Mouse (Mus musculus): Measurements from ENCODE around the gene A830031A19Rik. TPM values are rescaled to one million over a fixed set of nuclear protein-coding genes. Genes with fewer than 3 reads are reported as not detected.
A peak's percentile ranks its signal among the peaks of the same experiment; 100 is the strongest.

The A830031A19Rik gene
- total and polyA plus RNA-seq, 3 experiments, result not detected

GRCm38 (mm10) chr11:24076821-24077730, 2.2 kb upstream of the A830031A19Rik start:
- Histone ChIP-seq H3K27ac (ENCODE audit: control insufficient read depth, low read depth, low read length) (peak overlapping the region; percentile 93), H3K4me1 (ENCODE audit: control insufficient read depth in 1 of 2, insufficient read depth in 2 of 2, low read length in 2 of 2) (no peaks in the 10 kb centered on the region)

GRCm38 (mm10) chr11:24076127-24076650, 1.3 kb upstream of the A830031A19Rik start:
- Histone ChIP-seq H3K9ac (ENCODE audit: control insufficient read depth, low read depth, low read length, poor library complexity, severe bottlenecking) (peak overlapping the region; percentile 94), H3K4me1 (ENCODE audit: control insufficient read depth in 1 of 2, insufficient read depth in 2 of 2, low read length in 2 of 2) (no peaks in the 10 kb centered on the region), H3K27ac (ENCODE audit: control insufficient read depth, low read depth, low read length) (peak overlapping the region; percentile 93), H3K79me2 (ENCODE audit: control insufficient read depth, insufficient read depth, low read length, poor library complexity) (peaks cover 54% of the 10 kb centered on the region), H3K36me3 (ENCODE audit: control insufficient read depth in 1 of 2, insufficient read depth in 2 of 2, low read length in 2 of 2) (peaks cover 0 to 8% of the 10 kb centered on the region in 2 experiments; a peak in 2 of 4 replicates), H3K9me3 (replicated peaks; ENCODE audit: insufficient read depth, low read length) (no peaks in the 10 kb centered on the region), H3K4me3 (ENCODE audit: control insufficient read depth in 1 of 2, insufficient read depth in 1 of 2, low read depth in 2 of 2, low read length in 2 of 2) (peak overlapping the region; percentile 77 to 82), H3K27me3 (ENCODE audit: control insufficient read depth in 1 of 2, insufficient read depth in 2 of 2, low read length in 2 of 2) (no peaks in the 10 kb centered on the region)
- peak; percentile 93 for DNase-seq (ENCODE audit: low read depth, low spot score)
- TF ChIP-seq POLR2AphosphoS5 (IDR thresholded peaks at IDR 0.05; ENCODE audit: borderline replicate concordance, low read depth, low read length), result no peak
- TF ChIP-seq HCFC1 (IDR thresholded peaks at IDR 0.05; ENCODE audit: low read depth, low read length), result 0 out of 2 replicates have a peak, but pooled peaks have one; percentile 4
- no peak for TF ChIP-seq ZKSCAN1 (IDR thresholded peaks at IDR 0.05; ENCODE audit: low read depth, low read length)
- peak; percentile 77 for TF ChIP-seq MAX (IDR thresholded peaks at IDR 0.05; ENCODE audit: low read length)
- peak; percentile 58; the same call in 1 of the 2 replicates for TF ChIP-seq E2F4 (IDR thresholded peaks at IDR 0.05; ENCODE audit: borderline replicate concordance, low read depth, low read length)
- peak; percentile 76; the same call in 1 of the 2 replicates for TF ChIP-seq ETS1 (IDR thresholded peaks at IDR 0.05; ENCODE audit: low read depth, low read length)
- TF ChIP-seq BHLHE40 (IDR thresholded peaks at IDR 0.05; ENCODE audit: borderline replicate concordance, low read depth, low read length), result peak; percentile 80; the same call in 1 of the 2 replicates
- TF ChIP-seq UBTF (IDR thresholded peaks at IDR 0.05; ENCODE audit: borderline replicate concordance, insufficient read depth, low read depth, low read length), result 0 out of 2 replicates have a peak, but pooled peaks have one; percentile 56
- TF ChIP-seq NRF1 (IDR thresholded peaks at IDR 0.05; ENCODE audit: insufficient read depth, low read depth, low read length, poor library complexity, severe bottlenecking), result peak; percentile 62
- TF ChIP-seq RAD21 (IDR thresholded peaks at IDR 0.05; ENCODE audit: low read depth, low read length), result peak; percentile 27
- no peak for TF ChIP-seq ZMIZ1 (IDR thresholded peaks at IDR 0.05; ENCODE audit: low read depth, low read length)
- peak; percentile 90 for TF ChIP-seq SIN3A (IDR thresholded peaks at IDR 0.05; ENCODE audit: low read length)
- peak; percentile 80; the same call in 1 of the 2 replicates for TF ChIP-seq MXI1 (IDR thresholded peaks at IDR 0.05; ENCODE audit: low read depth, low read length)
- peak in 2 of 3 experiments; percentile 6 to 41; a peak in 2 of 6 replicates for TF ChIP-seq CTCF (IDR thresholded peaks at IDR 0.05 in 2 of 3, conservative IDR thresholded peaks at IDR 0.05 in 1 of 3; ENCODE audit: control insufficient read depth in 1 of 3, insufficient read depth in 1 of 3, low read depth in 2 of 3, low read length in 3 of 3, poor library complexity in 1 of 3, severe bottlenecking in 1 of 3)
- TF ChIP-seq POLR2A (IDR thresholded peaks at IDR 0.05; ENCODE audit: control insufficient read depth in 1 of 2, insufficient read depth in 1 of 2, low read depth in 1 of 2, low read length in 2 of 2, poor library complexity in 1 of 2), result 0 out of 4 replicates have a peak, but pooled peaks of 1 of the 2 experiments have one; percentile 38
- no peak for TF ChIP-seq EP300 (IDR thresholded peaks at IDR 0.05; ENCODE audit: low read depth in 1 of 2, low read length in 2 of 2)
- peak; percentile 44; the same call in 1 of the 2 replicates for TF ChIP-seq TBP (IDR thresholded peaks at IDR 0.05; ENCODE audit: low read depth, low read length)

More at GRCm38 (mm10) chr11:24076821-24077730, 2.2 kb upstream of the A830031A19Rik start:
- Histone ChIP-seq H3K79me2 (ENCODE audit: control insufficient read depth, insufficient read depth, low read length, poor library complexity) (peaks cover 63% of the 10 kb centered on the region), H3K27me3 (ENCODE audit: control insufficient read depth in 1 of 2, insufficient read depth in 2 of 2, low read length in 2 of 2) (no peaks in the 10 kb centered on the region), H3K4me3 (ENCODE audit: control insufficient read depth in 1 of 2, insufficient read depth in 1 of 2, low read depth in 2 of 2, low read length in 2 of 2) (peak overlapping the region; percentile 77 to 82), H3K9ac (ENCODE audit: control insufficient read depth, low read depth, low read length, poor library complexity, severe bottlenecking) (peak overlapping the region; percentile 94), H3K9me3 (replicated peaks; ENCODE audit: insufficient read depth, low read length) (no peaks in the 10 kb centered on the region), H3K36me3 (ENCODE audit: control insufficient read depth in 1 of 2, insufficient read depth in 2 of 2, low read length in 2 of 2) (peaks cover 0 to 8% of the 10 kb centered on the region in 2 experiments; a peak in 2 of 4 replicates)
- TF ChIP-seq TBP (IDR thresholded peaks at IDR 0.05; ENCODE audit: low read depth, low read length) (peak; percentile 74), EP300 (IDR thresholded peaks at IDR 0.05; ENCODE audit: low read depth in 1 of 2, low read length in 2 of 2) (0 out of 4 replicates have a peak, but pooled peaks of 1 of the 2 experiments have one; percentile 4), MAZ (IDR thresholded peaks at IDR 0.05; ENCODE audit: low read depth, low read length) (peak; percentile 74; the same call in 1 of the 2 replicates), E2F4 (IDR thresholded peaks at IDR 0.05; ENCODE audit: borderline replicate concordance, low read depth, low read length) (no peak), NRF1 (IDR thresholded peaks at IDR 0.05; ENCODE audit: insufficient read depth, low read depth, low read length, poor library complexity, severe bottlenecking) (no peak), MYC (IDR thresholded peaks at IDR 0.05; ENCODE audit: low read depth, low read length) (no peak), SIN3A (IDR thresholded peaks at IDR 0.05; ENCODE audit: low read length) (peak; percentile 51), UBTF (IDR thresholded peaks at IDR 0.05; ENCODE audit: borderline replicate concordance, insufficient read depth, low read depth, low read length) (peak; percentile 95), ZC3H11A (IDR thresholded peaks at IDR 0.05; ENCODE audit: low read depth, low read length) (no peak), ETS1 (IDR thresholded peaks at IDR 0.05; ENCODE audit: low read depth, low read length) (no peak; the same call in 1 of the 2 replicates), CHD2 (IDR thresholded peaks at IDR 0.05; ENCODE audit: low read length) (no peak), CTCF (IDR thresholded peaks at IDR 0.05 in 2 of 3, conservative IDR thresholded peaks at IDR 0.05 in 1 of 3; ENCODE audit: control insufficient read depth in 1 of 3, insufficient read depth in 1 of 3, low read depth in 2 of 3, low read length in 3 of 3, poor library complexity in 1 of 3, severe bottlenecking in 1 of 3) (peak in 2 of 3 experiments; percentile 4 to 16; a peak in 2 of 6 replicates), USF2 (IDR thresholded peaks at IDR 0.05; ENCODE audit: borderline replicate concordance in 1 of 2, insufficient read depth in 1 of 2, low read depth in 1 of 2, low read length in 2 of 2) (no peak), MXI1 (IDR thresholded peaks at IDR 0.05; ENCODE audit: low read depth, low read length) (peak; percentile 81), HCFC1 (IDR thresholded peaks at IDR 0.05; ENCODE audit: low read depth, low read length) (0 out of 2 replicates have a peak, but pooled peaks have one; percentile 46), RCOR1 (IDR thresholded peaks at IDR 0.05; ENCODE audit: low read depth, low read length) (no peak), POLR2A (IDR thresholded peaks at IDR 0.05; ENCODE audit: control insufficient read depth in 1 of 2, insufficient read depth in 1 of 2, low read depth in 1 of 2, low read length in 2 of 2, poor library complexity in 1 of 2) (peak; percentile 53 to 56; a peak in 2 of 4 replicates), TCF12 (IDR thresholded peaks at IDR 0.05; ENCODE audit: low read depth, low read length) (0 out of 2 replicates have a peak, but pooled peaks have one; percentile 5), NELFE (IDR thresholded peaks at IDR 0.05; ENCODE audit: low read depth, low read length) (peak; percentile 36), JUND (IDR thresholded peaks at IDR 0.05; ENCODE audit: low read depth, low read length) (no peak), MAX (IDR thresholded peaks at IDR 0.05; ENCODE audit: low read length) (0 out of 2 replicates have a peak, but pooled peaks have one; percentile 48), ZNF384 (IDR thresholded peaks at IDR 0.05; ENCODE audit: low read depth, low read length) (peak; percentile 35; the same call in 1 of the 2 replicates), ZKSCAN1 (IDR thresholded peaks at IDR 0.05; ENCODE audit: low read depth, low read length) (no peak)
- DNase-seq (ENCODE audit: low read depth, low spot score), result peak; percentile 86

Data from MEL (cell line).